Mouse (Mus musculus) mammary gland, adult 2 months (tissue): ENCODE data around the gene Psg20. TPM values are rescaled to one million over a fixed set of nuclear protein-coding genes. Genes with fewer than 3 reads are reported as not detected.

Source experiments
- polyA plus RNA-seq: library from polyadenylated mRNA; depleted of rRNA; stranded (reverse); fragments of >200 nt; gene quantifications from 2 replicates; pipeline ENCODE4 v1.2.3, GENCODE M21; 2012; ENCODE audit warnings: low replicate concordance; rRNA removed

Gene Psg20
- polyA plus RNA-seq: not detected in 2 replicates

GRCm38 (mm10) chr7:18686085-18686484 is at the start of gene Psg20:
Gene Psg20, minus strand, starts transcription at chr7:18686185.

GRCm38 (mm10) chr7:18717790-18718189 is 31.8 kb upstream of the Psg20 start, which contains the start of gene Psg22:
Gene Psg22, plus strand, starts transcription at chr7:18718090.

GRCm38 (mm10) chr7:18656625-18657024 is 29.4 kb downstream of the Psg20 start, which contains the start of gene Psg21:
Gene Psg21, minus strand, starts transcription at chr7:18656725.

Other genes with a start within 250 kb of the Psg20 start
- not detected in 2 replicates for gene Psg26, start 202.0 kb downstream of the Psg20 start, polyA plus RNA-seq
- gene Psg25, start 153.9 kb downstream of the Psg20 start, polyA plus RNA-seq: not detected in 2 replicates
- gene Psg27, start 118.9 kb downstream of the Psg20 start, polyA plus RNA-seq: not detected in 2 replicates
- gene Psg23, start 69.7 kb downstream of the Psg20 start, polyA plus RNA-seq: not detected in 2 replicates
- not detected in 2 replicates for gene Psg21, start 29.5 kb downstream of the Psg20 start, polyA plus RNA-seq
- 0.30 and 0.82 TPM in 2 replicates for gene Psg22, start 31.9 kb upstream of the Psg20 start, polyA plus RNA-seq
- not detected in 2 replicates for gene Psg19, start 112.3 kb upstream of the Psg20 start, polyA plus RNA-seq
- 0.06 and 0.09 TPM in 2 replicates for gene Psg17, start 135.4 kb upstream of the Psg20 start, polyA plus RNA-seq
- gene Mill2, start 153.8 kb upstream of the Psg20 start, polyA plus RNA-seq: 8.4 and 13.8 TPM in 2 replicates
- 35.8 and 92.8 TPM in 2 replicates for gene Pglyrp1, start 185.1 kb upstream of the Psg20 start, polyA plus RNA-seq
- 16.6 and 33.5 TPM in 2 replicates for gene Ccdc61, start 224.2 kb upstream of the Psg20 start, polyA plus RNA-seq
- gene Nova2, start 239.7 kb upstream of the Psg20 start, polyA plus RNA-seq: 1.0 and 1.6 TPM in 2 replicates